Mouse (Mus musculus): ENCODE results near the gene Prune1. TPM values are rescaled to one million over a fixed set of nuclear protein-coding genes. Genes with fewer than 3 reads are reported as not detected.

Prune1 gene
- polyA plus RNA-seq, 1 experiment from 2014 or later: 19.8 TPM

- no peak for ATAC-seq (replicated peaks; ENCODE audit: low FRiP score)
- no peak overlapping the region for H3K4me3 ChIP-seq (ENCODE audit: low read depth, low read length)
- no peak overlapping the region for H3K4me2 ChIP-seq
- DNase-seq (ENCODE audit: low spot score): no peak
- H3K36me3 ChIP-seq (ENCODE audit: control insufficient read depth, insufficient read depth, low read length): peaks cover 23% of the 10 kb centered on the region
- no peak overlapping the region for H3K9ac ChIP-seq (ENCODE audit: low read depth, low read length)
- no peaks in the 10 kb centered on the region for H3K4me1 ChIP-seq (replicated peaks; ENCODE audit: control insufficient read depth, insufficient read depth, low read length)
- H3K27me3 ChIP-seq (replicated peaks; ENCODE audit: control insufficient read depth, insufficient read depth, low read length): no peaks in the 10 kb centered on the region
- no peak overlapping the region for H3K27ac ChIP-seq (ENCODE audit: low read depth, low read length)
- H3K9me3 ChIP-seq (ENCODE audit: control insufficient read depth, low read length): no peaks in the 10 kb centered on the region
- WGBS: 96% methylated on average over 4 of the region's 4 CpGs
Measured at GRCm38 (mm10) chr3:95208286-95208685, 73.6 kb downstream of the Prune1 start.

DNA sequence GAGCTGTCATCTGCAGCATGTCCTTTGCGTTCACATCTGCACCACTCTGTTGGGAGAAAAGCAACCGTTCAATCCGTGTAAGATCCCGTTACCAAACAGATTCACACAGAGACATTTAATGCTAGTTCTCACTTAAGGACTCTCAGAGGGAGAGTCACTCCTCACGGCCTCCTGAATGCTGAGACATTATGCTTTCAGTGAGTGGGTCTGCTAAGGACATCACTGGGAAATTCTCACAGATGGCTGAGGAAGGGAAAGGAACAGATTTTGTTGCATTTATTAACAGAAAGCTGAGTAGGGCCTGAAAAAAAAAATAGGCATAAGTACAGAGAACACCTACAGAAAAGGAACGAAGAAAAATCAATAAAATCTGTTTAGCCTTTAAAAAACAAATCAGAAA, 78.0 kb downstream of the Prune1 start:
- Histone ChIP-seq H3K27me3 (replicated peaks; ENCODE audit: control insufficient read depth, insufficient read depth, low read length) (no peaks in the 10 kb centered on the region), H3K4me3 (ENCODE audit: low read depth, low read length) (no peak overlapping the region), H3K9me3 (ENCODE audit: control insufficient read depth, low read length) (no peaks in the 10 kb centered on the region), H3K27ac (ENCODE audit: low read depth, low read length) (no peak overlapping the region), H3K36me3 (ENCODE audit: control insufficient read depth, insufficient read depth, low read length) (peaks cover 50% of the 10 kb centered on the region), H3K4me1 (replicated peaks; ENCODE audit: control insufficient read depth, insufficient read depth, low read length) (no peaks in the 10 kb centered on the region), H3K4me2 (no peak overlapping the region), H3K9ac (ENCODE audit: low read depth, low read length) (no peak overlapping the region)
- WGBS: 88% methylated on average over 6 of the region's 6 CpGs
- ATAC-seq (replicated peaks; ENCODE audit: low FRiP score) (no peak), DNase-seq (ENCODE audit: low spot score) (no peak)

Other genes with a start within 250 kb of the Prune1 start
- 290 and 304 TPM in 2 replicates for gene Psmd4, start 239.5 kb downstream of the Prune1 start, polyA plus RNA-seq (2014; fragmentation: Nextera tagmentation; extraction: Ambion mirVana)
- 10.9 and 12.8 TPM in 2 replicates for gene Pip5k1a, start 175.1 kb downstream of the Prune1 start, polyA plus RNA-seq (2014; fragmentation: Nextera tagmentation; extraction: Ambion mirVana)
- 109 and 111 TPM in 2 replicates for gene Vps72, start 171.1 kb downstream of the Prune1 start, polyA plus RNA-seq (2014; fragmentation: Nextera tagmentation; extraction: Ambion mirVana)
- gene Tmod4, start 157.6 kb downstream of the Prune1 start, polyA plus RNA-seq (2014; fragmentation: Nextera tagmentation; extraction: Ambion mirVana): 1.1 TPM in 2 replicates
- 53.1 and 58.5 TPM in 2 replicates for gene Scnm1, start 148.1 kb downstream of the Prune1 start, polyA plus RNA-seq (2014; fragmentation: Nextera tagmentation; extraction: Ambion mirVana)
- gene Lysmd1, start 148.0 kb downstream of the Prune1 start, polyA plus RNA-seq (2014; fragmentation: Nextera tagmentation; extraction: Ambion mirVana): 8.9 and 9.1 TPM in 2 replicates
- gene Tnfaip8l2, start 139.7 kb downstream of the Prune1 start, polyA plus RNA-seq (2014; fragmentation: Nextera tagmentation; extraction: Ambion mirVana): 4.8 and 5.4 TPM in 2 replicates
- 2.5 and 2.8 TPM in 2 replicates for gene Sema6c, start 121.6 kb downstream of the Prune1 start, polyA plus RNA-seq (2014; fragmentation: Nextera tagmentation; extraction: Ambion mirVana)
- gene Gabpb2, start 64.2 kb downstream of the Prune1 start, polyA plus RNA-seq (2014; fragmentation: Nextera tagmentation; extraction: Ambion mirVana): 9.1 and 9.3 TPM in 2 replicates
- gene Cdc42se1, start 53.3 kb downstream of the Prune1 start, polyA plus RNA-seq (2014; fragmentation: Nextera tagmentation; extraction: Ambion mirVana): 93.6 and 102 TPM in 2 replicates
- 8.6 and 8.7 TPM in 2 replicates for gene Mllt11, start 49.9 kb downstream of the Prune1 start, polyA plus RNA-seq (2014; fragmentation: Nextera tagmentation; extraction: Ambion mirVana)
- gene Gm128, start 40.5 kb downstream of the Prune1 start, polyA plus RNA-seq (2014; fragmentation: Nextera tagmentation; extraction: Ambion mirVana): 0.95 and 1.0 TPM in 2 replicates
- 0.08 and 0.25 TPM in 2 replicates for gene Bnipl, start 30.9 kb downstream of the Prune1 start, polyA plus RNA-seq (2014; fragmentation: Nextera tagmentation; extraction: Ambion mirVana)
- gene Mindy1, start 731 bp downstream of the Prune1 start, polyA plus RNA-seq (2014; fragmentation: Nextera tagmentation; extraction: Ambion mirVana): 29.0 and 29.9 TPM in 2 replicates
- 5.5 and 6.7 TPM in 2 replicates for gene Anxa9, start 25.1 kb upstream of the Prune1 start, polyA plus RNA-seq (2014; fragmentation: Nextera tagmentation; extraction: Ambion mirVana)
- gene Cers2, start 32.7 kb upstream of the Prune1 start, polyA plus RNA-seq (2014; fragmentation: Nextera tagmentation; extraction: Ambion mirVana): 178 and 182 TPM in 2 replicates
- gene Setdb1, start 75.1 kb upstream of the Prune1 start, polyA plus RNA-seq (2014; fragmentation: Nextera tagmentation; extraction: Ambion mirVana): 47.0 and 57.6 TPM in 2 replicates
- gene 4930558C23Rik, start 120.8 kb upstream of the Prune1 start, polyA plus RNA-seq (2014; fragmentation: Nextera tagmentation; extraction: Ambion mirVana): not detected in 2 replicates
- gene Arnt, start 152.3 kb upstream of the Prune1 start, polyA plus RNA-seq (2014; fragmentation: Nextera tagmentation; extraction: Ambion mirVana): 26.5 and 29.8 TPM in 2 replicates
- 1.7 and 1.8 TPM in 2 replicates for gene Ctsk, start 217.2 kb upstream of the Prune1 start, polyA plus RNA-seq (2014; fragmentation: Nextera tagmentation; extraction: Ambion mirVana)
- gene Ctss, start 244.7 kb upstream of the Prune1 start, polyA plus RNA-seq (2014; fragmentation: Nextera tagmentation; extraction: Ambion mirVana): 16.6 and 18.5 TPM in 2 replicates

Measured in liver, embryonic 11.5 days (tissue).